Mouse (Mus musculus) G1E-ER4 (cell line): ENCODE data around the gene Pou3f1. TPM values are rescaled to one million over a fixed set of nuclear protein-coding genes. Genes with fewer than 3 reads are reported as not detected.

Source experiments
- GATA1 ChIP-seq: IDR thresholded peaks from one replicate; pipeline ENCODE4 v1.8.0; 2012; ENCODE audit warnings: low read length, inconsistent platforms
- polyA plus RNA-seq: library from polyadenylated mRNA; stranded (reverse); fragments of >175 nt; gene quantifications from 2 replicates; pipeline ENCODE4 v1.2.3, GENCODE M21; 2012

Gene Pou3f1
- polyA plus RNA-seq, 1 experiment: not detected

- no peak for TF ChIP-seq GATA1
Observed at GRCm38 (mm10) chr4:124643859-124644258, 12.7 kb upstream of the Pou3f1 start.

- no peak for TF ChIP-seq GATA1
Observed at GRCm38 (mm10) chr4:124644974-124645433, 11.6 kb upstream of the Pou3f1 start.

DNA sequence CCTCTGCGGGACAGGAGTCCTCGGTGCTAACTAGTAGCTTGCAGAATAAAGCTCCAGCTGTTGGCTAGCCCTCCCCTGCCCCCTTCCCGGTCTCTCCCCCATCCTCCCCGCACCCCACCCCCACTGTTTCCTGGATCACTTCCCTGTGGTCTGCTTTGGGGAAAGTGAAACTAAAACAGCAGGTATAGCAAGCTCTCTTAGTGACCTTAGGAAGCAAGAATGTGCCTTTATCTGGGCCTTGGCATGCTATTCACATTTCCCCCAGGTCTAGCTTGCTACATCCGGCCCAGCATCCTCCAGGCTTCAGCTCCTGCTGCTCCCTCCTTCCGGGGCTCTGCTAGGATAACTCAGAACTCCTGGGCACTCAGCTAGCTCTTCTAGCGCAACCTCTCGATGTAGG, 10.0 kb upstream of the Pou3f1 start:
- no peak for TF ChIP-seq GATA1

GRCm38 (mm10) chr4:124647909-124648308, 8.7 kb upstream of the Pou3f1 start:
- no peak for TF ChIP-seq GATA1

DNA sequence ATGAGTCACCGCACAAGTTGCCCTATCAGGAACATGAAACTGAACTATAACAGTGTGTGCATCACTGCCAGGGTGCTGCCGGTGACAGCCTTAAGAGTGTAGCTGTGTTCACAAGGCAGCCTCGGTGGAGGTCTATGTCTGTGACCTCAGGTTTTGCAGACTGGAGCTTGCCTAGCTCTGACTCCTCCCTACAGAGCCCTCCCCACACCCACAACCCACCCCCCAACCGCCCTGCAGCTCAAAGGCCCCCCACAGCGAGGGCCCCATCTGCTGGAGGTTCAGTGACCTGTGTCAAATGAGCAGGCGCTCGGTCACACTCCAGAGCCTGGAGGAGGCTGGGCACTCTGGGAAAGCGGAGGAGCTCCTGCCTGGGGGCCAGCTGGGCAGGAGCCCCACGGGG, 3.7 kb upstream of the Pou3f1 start:
- no peak for TF ChIP-seq GATA1

GRCm38 (mm10) chr4:124656854-124657650, 445 bp downstream of the Pou3f1 start:
- no peak for TF ChIP-seq GATA1

DNA sequence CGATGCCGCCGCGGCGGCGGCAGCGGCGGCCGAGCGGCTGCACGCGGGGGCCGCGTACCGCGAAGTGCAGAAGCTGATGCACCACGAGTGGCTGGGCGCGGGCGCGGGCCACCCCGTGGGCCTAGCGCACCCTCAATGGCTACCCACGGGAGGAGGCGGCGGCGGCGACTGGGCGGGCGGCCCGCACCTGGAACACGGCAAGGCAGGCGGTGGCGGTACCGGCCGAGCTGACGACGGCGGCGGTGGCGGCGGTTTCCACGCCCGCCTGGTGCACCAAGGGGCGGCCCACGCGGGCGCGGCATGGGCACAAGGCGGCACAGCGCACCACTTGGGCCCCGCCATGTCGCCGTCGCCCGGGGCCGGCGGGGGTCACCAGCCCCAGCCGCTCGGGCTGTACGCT, 1.2 kb downstream of the Pou3f1 start:
- no peak for TF ChIP-seq GATA1

DNA sequence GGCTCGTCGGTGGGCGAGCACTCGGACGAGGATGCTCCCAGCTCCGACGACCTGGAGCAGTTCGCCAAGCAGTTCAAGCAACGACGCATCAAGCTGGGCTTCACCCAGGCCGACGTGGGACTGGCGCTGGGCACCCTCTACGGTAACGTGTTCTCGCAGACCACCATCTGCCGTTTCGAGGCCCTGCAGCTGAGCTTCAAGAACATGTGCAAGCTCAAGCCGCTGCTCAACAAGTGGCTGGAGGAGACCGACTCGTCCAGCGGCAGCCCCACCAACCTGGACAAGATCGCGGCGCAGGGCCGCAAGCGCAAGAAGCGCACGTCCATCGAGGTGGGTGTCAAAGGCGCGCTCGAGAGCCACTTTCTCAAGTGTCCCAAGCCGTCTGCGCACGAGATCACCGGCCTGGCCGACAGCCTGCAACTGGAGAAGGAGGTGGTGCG, 1.8 kb downstream of the Pou3f1 start:
- TF ChIP-seq GATA1: no peak

DNA sequence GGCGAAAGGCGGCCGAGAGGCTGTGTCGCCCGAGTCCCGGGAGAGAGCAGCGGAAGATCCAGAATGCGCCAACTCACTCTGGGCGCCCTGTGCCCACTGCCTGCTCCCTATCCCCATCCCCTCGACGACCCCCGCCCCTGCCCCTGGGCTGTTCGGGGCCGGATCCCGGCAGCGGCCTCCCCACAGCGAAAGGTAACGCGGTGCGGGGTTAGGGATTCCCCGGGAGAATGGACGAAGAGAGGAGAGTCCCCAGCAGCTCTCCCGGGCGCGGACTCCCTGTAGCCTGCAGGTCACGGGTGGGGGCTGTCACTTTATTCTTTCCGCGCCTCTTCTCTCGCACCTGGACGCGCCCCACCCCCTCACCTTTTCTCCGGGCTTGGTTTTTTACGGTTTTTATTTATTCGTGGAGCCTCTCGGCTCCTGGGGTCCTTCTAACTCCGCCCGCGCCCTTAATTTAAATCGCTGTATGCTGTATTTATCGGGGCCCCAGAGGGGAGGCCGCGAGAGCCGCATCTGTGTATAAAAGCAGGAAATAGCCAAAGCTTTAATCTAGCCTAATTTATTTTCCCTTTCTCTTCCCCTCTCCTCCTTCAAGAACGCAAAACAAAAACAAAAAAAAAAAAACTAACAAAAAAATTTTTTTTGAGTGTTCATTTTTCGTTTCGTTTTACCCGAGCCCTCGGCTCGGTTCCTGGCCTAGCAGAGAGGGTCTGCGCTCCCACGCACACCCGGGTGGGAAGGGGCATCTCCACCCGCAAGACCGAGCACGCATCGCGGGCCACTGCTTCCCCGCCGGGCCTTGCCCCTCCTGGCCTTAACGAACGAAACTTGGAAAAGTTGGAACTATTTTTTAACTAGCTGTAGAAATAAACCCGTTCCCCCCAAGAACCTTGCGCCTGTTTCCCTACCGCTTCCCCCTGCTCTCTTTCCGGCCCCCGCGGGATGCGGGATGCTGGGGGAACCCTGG, 2.9 kb downstream of the Pou3f1 start:
- no peak for TF ChIP-seq GATA1

GRCm38 (mm10) chr4:124660603-124661002, 4.0 kb downstream of the Pou3f1 start:
- no peak for TF ChIP-seq GATA1

- TF ChIP-seq GATA1: no peak
Observed at GRCm38 (mm10) chr4:124663034-124663433, 6.4 kb downstream of the Pou3f1 start.

DNA sequence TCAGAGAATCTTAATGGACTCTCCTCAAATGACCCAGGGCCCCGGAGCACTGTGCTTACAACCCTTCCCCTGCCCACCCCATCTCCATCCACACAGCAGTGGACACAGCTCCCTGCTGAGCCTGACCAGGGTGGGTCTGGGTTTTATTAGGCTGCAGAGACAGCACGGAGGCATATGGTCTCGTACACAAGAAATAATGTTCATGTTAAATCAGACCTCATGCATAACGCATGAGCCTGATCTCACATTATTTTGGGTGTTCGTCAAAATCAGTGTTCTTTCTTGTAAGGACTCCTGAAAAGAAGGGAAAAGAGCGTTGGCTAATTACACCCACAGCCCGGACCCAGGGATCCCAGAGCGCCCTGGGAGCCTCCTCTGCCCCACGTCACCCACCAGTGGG, 7.6 kb downstream of the Pou3f1 start:
- no peak for TF ChIP-seq GATA1

DNA sequence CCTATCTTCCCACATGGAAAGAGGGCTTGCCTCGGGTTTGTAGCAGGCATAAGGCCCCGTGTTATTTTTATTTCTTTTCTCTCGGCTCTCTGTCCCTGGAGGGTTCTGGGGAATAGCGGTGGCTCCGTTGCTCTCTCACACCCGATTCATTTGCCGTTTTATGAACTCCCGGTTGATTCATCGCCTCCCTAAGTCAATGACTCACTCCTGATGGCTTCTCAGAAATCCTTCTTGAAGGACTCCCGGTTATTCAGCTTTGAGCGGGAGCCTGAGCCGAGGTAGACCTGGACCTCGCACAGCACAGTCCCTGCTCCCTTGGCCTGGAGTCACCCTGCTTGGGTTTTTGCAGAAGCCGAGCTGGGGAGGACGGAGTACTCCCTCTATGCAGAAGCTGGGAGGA, 8.0 kb downstream of the Pou3f1 start:
- TF ChIP-seq GATA1: no peak

- TF ChIP-seq GATA1: no peak
Observed at GRCm38 (mm10) chr4:124667476-124668033, 10.9 kb downstream of the Pou3f1 start.

GRCm38 (mm10) chr4:124668078-124668477, 11.5 kb downstream of the Pou3f1 start:
- no peak for TF ChIP-seq GATA1

DNA sequence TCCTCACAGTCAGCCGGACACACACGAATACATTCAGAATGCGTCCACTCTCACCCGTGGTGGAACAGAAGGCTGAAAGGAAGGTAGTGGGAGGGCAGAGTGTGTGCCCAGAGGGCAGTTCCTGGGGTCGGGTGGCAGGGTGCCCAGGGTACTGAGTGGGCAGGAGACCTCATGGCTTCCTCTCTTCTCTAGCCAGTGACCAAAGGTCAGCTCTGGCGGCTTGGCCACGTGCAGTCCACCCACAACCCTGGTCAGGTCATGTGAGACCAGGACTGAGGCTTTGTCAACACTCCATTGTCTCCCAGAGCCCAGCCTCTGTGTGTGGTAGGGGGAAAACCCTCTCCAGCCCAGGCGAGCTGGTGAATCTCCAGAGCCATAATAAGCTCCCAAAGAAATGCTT, 13.6 kb downstream of the Pou3f1 start:
- no peak for TF ChIP-seq GATA1
